Mouse (Mus musculus) right cerebral cortex, adult 18-20 months (tissue): ENCODE measurements around the gene Unc5c.
A peak's percentile ranks its signal among the peaks of the same experiment; 100 is the strongest.

Experiments
- DNase-seq: peaks from one replicate; pipeline ENCODE4 v3.0.0; 2022; ENCODE audit warnings: mixed read lengths

Unc5c gene

GRCm38 (mm10) chr3:141511253-141512038 lies 46.4 kb downstream of the Unc5c start:
- DNase-seq: no peak

- DNase-seq: no peak
These were observed 63.7 kb downstream of the Unc5c start for GRCm38 (mm10) chr3:141528751-141529150.

- no peak for DNase-seq
These were observed 64.6 kb downstream of the Unc5c start for GRCm38 (mm10) chr3:141529599-141529998.

- no peak for DNase-seq
These were observed 68.8 kb downstream of the Unc5c start for GRCm38 (mm10) chr3:141533861-141534260.

GRCm38 (mm10) chr3:141536857-141537256 lies 71.8 kb downstream of the Unc5c start:
- no peak for DNase-seq

- no peak for DNase-seq
These were observed 73.1 kb downstream of the Unc5c start for GRCm38 (mm10) chr3:141538120-141538519.

GRCm38 (mm10) chr3:141540749-141541148 lies 75.7 kb downstream of the Unc5c start:
- no peak for DNase-seq

GRCm38 (mm10) chr3:141547341-141547814 lies 82.4 kb downstream of the Unc5c start:
- no peak for DNase-seq

GRCm38 (mm10) chr3:141549661-141550060 lies 84.6 kb downstream of the Unc5c start:
- DNase-seq: peak; percentile 8

GRCm38 (mm10) chr3:141552960-141553359 lies 87.9 kb downstream of the Unc5c start:
- DNase-seq: no peak

- DNase-seq: no peak
These were observed 92.1 kb downstream of the Unc5c start for GRCm38 (mm10) chr3:141557072-141557471.

GRCm38 (mm10) chr3:141575076-141575688 lies 110.2 kb downstream of the Unc5c start:
- DNase-seq: no peak

GRCm38 (mm10) chr3:141577382-141577781 lies 112.4 kb downstream of the Unc5c start:
- no peak for DNase-seq

GRCm38 (mm10) chr3:141581190-141581891 lies 116.3 kb downstream of the Unc5c start:
- no peak for DNase-seq

GRCm38 (mm10) chr3:141581892-141582214 lies 116.8 kb downstream of the Unc5c start:
- no peak for DNase-seq

- no peak for DNase-seq
These were observed 118.2 kb downstream of the Unc5c start for GRCm38 (mm10) chr3:141583180-141583579.

- no peak for DNase-seq
These were observed 124.5 kb downstream of the Unc5c start for GRCm38 (mm10) chr3:141589392-141590012.

- DNase-seq: no peak
These were observed 128.2 kb downstream of the Unc5c start for GRCm38 (mm10) chr3:141593249-141593648.

- DNase-seq: no peak
These were observed 129.1 kb downstream of the Unc5c start for GRCm38 (mm10) chr3:141594120-141594519.

- DNase-seq: no peak
These were observed 130.1 kb downstream of the Unc5c start for GRCm38 (mm10) chr3:141595073-141595472.

GRCm38 (mm10) chr3:141596461-141596860 lies 131.4 kb downstream of the Unc5c start:
- DNase-seq: no peak

GRCm38 (mm10) chr3:141596881-141597280 lies 131.9 kb downstream of the Unc5c start:
- no peak for DNase-seq

- DNase-seq: no peak
These were observed 133.0 kb downstream of the Unc5c start for GRCm38 (mm10) chr3:141597974-141598373.
